Mouse (Mus musculus) hindbrain, embryonic 16.5 days (tissue): ENCODE results near the gene Il23a. TPM values are rescaled to one million over a fixed set of nuclear protein-coding genes. Genes with fewer than 3 reads are reported as not detected.
"Not testable (repeated sequence)": the region's sequence is repeated elsewhere in the genome, so short reads cannot be mapped to it uniquely, and the experiment has no call there.

Experiments
- ATAC-seq: fragments of 200-750 bp; cut with Nextera tagmentation; 2 replicates; pipeline ENCODE4 v1.8.0; 2017; ENCODE audit warnings: moderate TSS enrichment, moderate library complexity
- H3K27ac ChIP-seq: fragments of 300-500 bp; sonication (generic); 2 replicates; pipeline ENCODE4 v1.5.1; 2014; ENCODE audit warnings: low read depth, mild to moderate bottlenecking, control low read depth, low read length, moderate library complexity
- H3K27me3 ChIP-seq: fragments of 300-500 bp; sonication (generic); replicated peaks from 2 replicates; pipeline ENCODE4 v1.6.1; 2014; ENCODE audit warnings: low read length; ENCODE audit not compliant: control insufficient read depth, insufficient read depth
- H3K36me3 ChIP-seq: fragments of 300-500 bp; sonication (generic); 2 replicates; pipeline ENCODE4 v1.6.1; 2014; ENCODE audit warnings: mild to moderate bottlenecking, low read length, moderate library complexity, mixed read lengths; ENCODE audit not compliant: control insufficient read depth, insufficient read depth
- H3K4me1 ChIP-seq: fragments of 300-500 bp; sonication (generic); 2 replicates; pipeline ENCODE4 v1.6.1; 2014; ENCODE audit warnings: low read depth, low read length; ENCODE audit not compliant: control insufficient read depth, insufficient read depth
- H3K4me2 ChIP-seq: fragments of 300-500 bp; sonication (generic); 2 replicates; pipeline ENCODE4 v1.6.1; 2014; ENCODE audit warnings: mild to moderate bottlenecking, low read length, control low read depth, moderate library complexity
- H3K4me3 ChIP-seq: fragments of 300-500 bp; sonication (generic); 2 replicates; pipeline ENCODE4 v1.5.1; 2014; ENCODE audit warnings: mild to moderate bottlenecking, low read length, control low read depth, moderate library complexity
- H3K9ac ChIP-seq: fragments of 300-500 bp; sonication (generic); 2 replicates; pipeline ENCODE4 v1.6.1; 2014; ENCODE audit warnings: low read depth, mild to moderate bottlenecking, control low read depth, low read length, moderate library complexity
- H3K9me3 ChIP-seq: fragments of 300-500 bp; sonication (generic); 2 replicates; pipeline ENCODE4 v1.6.1; 2014; ENCODE audit warnings: mild to moderate bottlenecking, low read length, moderate library complexity; ENCODE audit not compliant: control insufficient read depth
- WGBS: fragments of 180-500 bp; shearing (Covaris S2); extraction: QIAGEN DNeasy Blood & Tissue Kit; methylation state at CpG from one replicate; pipeline ENCODE4 v1.1.7; 2014; 5-methylcytosine and 5-hydroxymethylcytosine counted together
- polyA plus RNA-seq: library from polyadenylated mRNA; unstranded; fragments of >200 nt; fragmentation: Nextera tagmentation; extraction: Ambion mirVana; gene quantifications from 2 replicates; pipeline ENCODE4 v1.2.1, GENCODE M21; 2015

Gene Il23a
- polyA plus RNA-seq, 1 experiment from 2014 or later = 0.73 TPM

DNA sequence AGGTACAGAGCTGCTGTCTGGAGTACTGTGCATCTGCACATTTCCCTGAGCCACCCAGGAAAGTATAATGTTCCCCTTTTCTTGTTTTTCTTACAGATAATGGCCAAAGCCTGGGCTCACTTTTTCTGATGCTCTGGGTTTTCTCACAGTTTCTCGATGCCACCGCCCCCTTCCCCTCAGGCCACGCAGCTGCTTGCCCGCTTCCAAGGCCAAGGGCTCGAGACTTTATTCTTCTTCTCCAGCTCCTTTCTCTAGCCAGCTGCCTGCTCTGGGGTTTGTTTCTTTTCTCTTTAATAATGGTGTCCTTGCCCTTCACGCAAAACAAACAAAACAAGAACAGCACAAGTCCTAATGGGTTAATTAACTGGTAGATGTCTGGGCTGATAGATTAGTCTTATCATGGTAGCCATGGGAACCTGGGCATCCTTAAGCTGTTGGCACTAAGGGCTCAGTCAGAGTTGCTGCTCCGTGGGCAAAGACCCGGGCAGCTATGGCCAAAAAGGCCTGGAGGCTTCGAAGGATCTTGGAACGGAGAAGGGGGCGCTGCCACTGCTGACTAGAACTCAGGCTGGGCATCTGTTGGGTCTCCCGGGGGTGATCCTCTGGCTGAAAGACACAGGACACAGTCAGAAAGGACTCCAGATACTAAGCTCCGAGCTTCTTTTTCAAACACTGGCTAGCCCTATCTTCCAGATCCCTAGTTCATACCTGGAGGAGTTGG lies 2.0 kb downstream of the Il23a start:
- peak overlapping the region; percentile 46; the same call in 1 of the 2 replicates for H3K27ac ChIP-seq
- WGBS = 66% methylated on average over 13 of the region's 13 CpGs

DNA sequence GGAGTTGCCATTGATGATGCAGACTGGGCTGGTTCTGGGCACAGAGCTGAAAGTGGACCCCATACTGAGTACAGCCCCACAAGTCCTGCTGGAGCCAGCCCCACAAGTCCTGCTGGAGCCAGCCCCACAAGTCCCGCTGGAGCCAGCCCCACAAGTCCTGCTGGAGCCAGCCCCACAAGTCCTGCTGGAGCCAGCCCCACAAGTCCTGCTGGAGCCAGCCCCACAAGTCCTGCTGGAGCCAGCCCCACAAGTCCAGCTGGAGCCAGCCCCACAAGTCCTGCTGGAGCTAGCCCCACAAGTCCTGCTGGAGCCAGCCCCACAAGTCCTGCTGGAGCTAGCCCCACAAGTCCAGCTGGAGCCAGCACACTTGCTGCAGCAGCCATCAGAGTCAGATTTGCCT lies 8.0 kb downstream of the Il23a start:
- not testable (repeated sequence) for H3K4me1 ChIP-seq, H3K4me2 ChIP-seq, H3K27ac ChIP-seq, H3K27me3 ChIP-seq, H3K9me3 ChIP-seq, H3K4me3 ChIP-seq, H3K9ac ChIP-seq, ATAC-seq
- WGBS = 67% methylated on average over 1 of the region's 1 CpGs
- peaks cover 27% of the 10 kb centered on the region for H3K36me3 ChIP-seq

More for the DNA sequence above, 2.0 kb downstream of the Il23a start:
- no peaks in the 10 kb centered on the region for H3K4me1 ChIP-seq
- no peak overlapping the region for H3K4me2 ChIP-seq
- no peaks in the 10 kb centered on the region for H3K9me3 ChIP-seq
- ATAC-seq = no peak; the same call in 1 of the 2 replicates
- no peaks in the 10 kb centered on the region for H3K27me3 ChIP-seq
- H3K9ac ChIP-seq = no peak overlapping the region; the same call in 1 of the 2 replicates
- no peak overlapping the region for H3K4me3 ChIP-seq
- H3K36me3 ChIP-seq = peaks cover 7% of the 10 kb centered on the region

DNA sequence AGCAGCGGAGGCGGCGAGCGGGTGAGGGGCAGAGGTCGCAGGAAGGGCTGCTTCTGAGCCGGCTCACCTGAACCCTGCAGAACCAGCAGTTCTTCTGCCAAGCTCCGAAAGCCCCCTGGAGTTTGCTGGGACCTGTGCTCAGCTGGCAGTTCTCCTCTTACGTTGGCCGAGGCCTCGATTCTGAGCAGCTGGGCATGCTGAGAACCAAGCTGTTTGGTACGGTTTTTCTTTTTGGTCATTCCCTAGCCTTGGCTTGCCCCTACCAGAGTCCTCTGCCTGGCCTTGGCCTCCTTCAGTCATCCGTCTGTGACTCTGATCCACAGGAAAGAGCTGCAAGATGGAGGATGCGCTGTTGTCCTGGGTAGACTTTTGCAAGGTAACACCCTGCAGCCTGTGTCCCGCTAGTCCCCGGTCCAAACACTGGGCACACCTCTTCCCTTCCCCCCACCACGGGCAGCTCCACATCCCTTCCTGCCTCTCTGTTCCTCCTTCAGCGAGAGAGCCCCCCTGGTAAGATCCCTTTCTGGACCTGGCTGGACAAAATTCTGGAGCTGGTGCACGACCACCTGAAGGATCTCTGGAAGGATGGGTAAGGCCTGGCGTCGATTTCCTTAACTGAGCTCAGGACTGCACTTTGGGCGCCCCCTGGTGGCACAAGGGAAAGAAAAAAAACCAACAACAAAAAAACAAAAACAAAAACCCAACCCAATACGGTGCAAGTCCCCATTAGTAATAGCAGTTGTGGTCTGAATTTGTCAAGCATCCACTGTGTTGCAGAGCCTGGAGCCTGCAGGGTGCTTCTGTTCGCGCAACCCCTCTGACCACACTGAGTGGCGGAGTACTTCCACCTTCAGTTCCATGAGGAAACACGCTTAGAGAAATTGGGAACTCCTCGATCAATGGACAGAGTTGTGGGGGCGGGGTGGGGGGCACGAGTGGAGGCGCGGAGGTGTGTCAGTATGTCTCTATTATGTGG lies 14.7 kb downstream of the Il23a start:
- Histone ChIP-seq H3K9me3 (no peaks in the 10 kb centered on the region), H3K4me2 (no peak overlapping the region), H3K4me3 (no peak overlapping the region), H3K36me3 (peaks cover 37% of the 10 kb centered on the region), H3K27me3 (no peaks in the 10 kb centered on the region), H3K27ac (peak overlapping the region; percentile 66), H3K9ac (no peak overlapping the region; the same call in 1 of the 2 replicates), H3K4me1 (no peaks in the 10 kb centered on the region)
- ATAC-seq = peak; percentile 72
- 62% methylated on average over 31 of the region's 31 CpGs for WGBS

DNA sequence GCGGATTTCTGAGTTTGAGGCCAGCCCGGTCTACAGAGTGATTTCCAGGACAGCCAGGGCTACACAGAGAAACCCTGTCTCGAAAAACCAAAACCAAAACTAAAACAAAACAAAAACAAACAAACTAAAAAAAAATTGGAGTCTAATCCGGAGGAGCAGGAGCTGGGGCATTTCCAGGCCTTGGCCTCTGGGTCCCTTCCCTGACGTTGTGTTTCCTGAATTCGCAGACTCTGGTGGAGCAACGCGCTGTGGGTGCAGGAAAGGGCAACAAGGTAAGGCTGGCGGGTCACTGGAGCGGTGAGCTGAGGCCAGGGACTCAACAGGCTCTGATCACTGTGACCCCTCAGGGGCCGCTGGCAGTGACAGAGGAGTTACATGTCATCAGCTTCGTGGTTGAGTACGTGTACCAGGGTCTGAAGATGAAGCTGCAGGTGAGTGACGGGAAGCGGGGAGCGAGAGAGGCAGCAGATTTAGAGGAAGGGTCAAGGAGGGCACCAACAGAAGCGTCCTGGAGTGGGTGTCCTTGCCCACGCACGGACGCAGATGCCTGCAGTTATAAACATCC lies 15.6 kb downstream of the Il23a start:
- Histone ChIP-seq H3K9me3 (no peaks in the 10 kb centered on the region), H3K4me3 (no peak overlapping the region), H3K4me2 (no peak overlapping the region), H3K9ac (no peak overlapping the region), H3K27me3 (no peaks in the 10 kb centered on the region), H3K36me3 (peaks cover 34% of the 10 kb centered on the region), H3K4me1 (no peaks in the 10 kb centered on the region), H3K27ac (no peak overlapping the region)
- ATAC-seq = no peak
- WGBS = 91% methylated on average over 20 of the region's 20 CpGs

DNA sequence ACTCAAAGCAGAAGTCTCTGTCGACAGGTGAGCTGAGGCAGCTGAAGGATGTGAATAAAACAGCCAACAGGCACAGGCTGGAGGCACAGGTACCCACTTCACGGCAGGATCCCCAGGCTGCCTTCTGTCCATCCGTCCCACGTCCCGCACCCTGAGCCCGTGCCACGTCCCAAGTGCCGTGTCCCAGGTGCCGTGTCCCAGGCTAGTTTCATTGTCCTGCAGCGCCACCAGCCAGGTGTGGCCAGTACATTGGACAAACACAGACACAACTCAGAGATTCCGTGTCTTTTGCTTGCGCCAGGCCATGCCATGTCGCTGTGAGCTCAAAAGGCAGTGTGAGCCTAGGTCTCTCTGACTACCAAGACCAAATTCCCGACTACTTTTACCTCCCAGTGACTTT lies 16.9 kb downstream of the Il23a start:
- no peak overlapping the region for H3K9ac ChIP-seq
- H3K27me3 ChIP-seq = no peaks in the 10 kb centered on the region
- no peaks in the 10 kb centered on the region for H3K4me1 ChIP-seq
- no peak overlapping the region for H3K27ac ChIP-seq
- ATAC-seq = no peak
- H3K4me3 ChIP-seq = no peak overlapping the region
- H3K4me2 ChIP-seq = no peak overlapping the region
- no peaks in the 10 kb centered on the region for H3K9me3 ChIP-seq
- peaks cover 34% of the 10 kb centered on the region for H3K36me3 ChIP-seq
- 95% methylated on average over 14 of the region's 14 CpGs for WGBS

DNA sequence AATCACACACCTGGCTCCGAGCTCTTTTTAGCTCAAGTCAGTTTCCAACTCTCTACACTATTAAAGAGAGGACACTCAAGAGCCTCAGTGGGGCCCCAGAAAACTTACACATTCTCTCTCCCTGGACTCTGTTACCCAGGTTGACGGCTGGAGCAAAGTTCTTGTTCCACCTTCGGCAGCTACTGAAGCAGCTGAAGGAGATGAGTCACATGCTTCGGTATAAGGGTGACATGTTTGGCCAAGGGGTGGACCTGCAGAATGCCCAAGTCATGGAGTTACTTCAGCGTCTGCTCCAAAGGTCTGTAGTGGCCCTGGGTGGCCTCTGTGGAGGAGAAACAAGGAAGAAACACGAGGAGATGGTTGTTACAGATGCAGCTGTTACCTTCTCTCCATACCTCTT lies 17.6 kb downstream of the Il23a start:
- H3K27ac ChIP-seq = no peak overlapping the region
- H3K4me3 ChIP-seq = no peak overlapping the region
- peaks cover 29% of the 10 kb centered on the region for H3K36me3 ChIP-seq
- no peak overlapping the region for H3K4me2 ChIP-seq
- 92% methylated on average over 6 of the region's 6 CpGs for WGBS
- H3K27me3 ChIP-seq = no peaks in the 10 kb centered on the region
- H3K9me3 ChIP-seq = no peaks in the 10 kb centered on the region
- no peaks in the 10 kb centered on the region for H3K4me1 ChIP-seq
- ATAC-seq = no peak
- H3K9ac ChIP-seq = no peak overlapping the region

DNA sequence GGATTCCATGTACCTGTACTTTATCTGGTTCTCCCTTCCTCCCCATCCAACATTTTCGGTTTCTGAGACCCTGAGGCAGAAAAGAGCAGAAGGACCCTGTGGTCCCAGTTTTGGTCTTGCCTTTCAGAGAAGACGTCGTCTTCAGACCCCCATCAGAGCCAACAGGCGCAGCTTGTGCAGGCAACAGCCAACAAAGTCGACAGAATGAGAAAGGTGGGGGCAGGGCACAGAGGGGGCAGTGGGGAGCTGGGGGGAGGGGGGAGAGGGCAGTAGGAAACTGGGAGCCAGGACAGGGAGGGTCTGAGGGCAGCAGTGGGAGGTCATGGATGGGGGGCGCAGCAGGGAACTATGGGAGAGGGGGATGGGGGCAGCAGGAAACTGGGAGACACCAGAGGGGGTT lies 20.4 kb downstream of the Il23a start:
- 51% methylated on average over 6 of the region's 6 CpGs for WGBS
- no peak overlapping the region for H3K4me3 ChIP-seq
- H3K27ac ChIP-seq = no peak overlapping the region
- H3K36me3 ChIP-seq = peaks cover 22% of the 10 kb centered on the region
- no peak for ATAC-seq
- H3K4me2 ChIP-seq = no peak overlapping the region
- no peaks in the 10 kb centered on the region for H3K4me1 ChIP-seq
- no peaks in the 10 kb centered on the region for H3K9me3 ChIP-seq
- no peak overlapping the region for H3K9ac ChIP-seq
- no peaks in the 10 kb centered on the region for H3K27me3 ChIP-seq

DNA sequence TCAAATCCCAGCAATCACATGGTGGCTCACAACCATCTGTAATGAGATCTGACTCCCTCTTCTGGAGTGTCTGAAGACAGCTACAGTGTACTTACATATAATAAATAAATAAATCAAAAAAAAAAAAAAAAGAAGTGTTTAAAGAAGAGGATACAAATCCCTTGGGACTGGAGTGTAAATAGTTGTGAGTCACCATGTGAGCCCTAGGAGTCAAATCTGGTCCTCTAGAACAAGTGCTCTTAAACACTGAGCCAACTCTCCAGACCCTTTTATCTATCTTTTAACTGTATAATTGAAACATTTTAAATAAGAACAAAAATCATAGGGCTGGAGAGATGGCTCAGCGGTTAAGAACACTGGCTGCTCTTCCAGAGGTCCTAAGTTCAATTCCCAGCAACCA lies 23.2 kb downstream of the Il23a start:
- ATAC-seq, H3K27ac ChIP-seq, H3K4me1 ChIP-seq, H3K4me2 ChIP-seq, H3K27me3 ChIP-seq, H3K36me3 ChIP-seq, H3K9ac ChIP-seq, H3K9me3 ChIP-seq, H3K4me3 ChIP-seq: not testable (repeated sequence)
- 100% methylated on average over 1 of the region's 1 CpGs for WGBS
